Mouse (Mus musculus) cerebellum, postnatal 25 days (tissue): ENCODE data around the gene Cacna2d2.

Experiments used
- DNase-seq, 2 experiments: peaks; one replicate each; pipeline ENCODE4 v3.0.0; 2021; ENCODE audit warnings: mixed read lengths in 2 of 2

Cacna2d2 gene

GRCm38 (mm10) chr9:107541474-107542351, 142.3 kb downstream of the Cacna2d2 start, which contains the start of the genes Cyb561d2 and Nprl2:
Gene Cyb561d2, minus strand, starts transcription at chr9:107542193.
Gene Nprl2, plus strand, starts transcription at chr9:107542226.
- DNase-seq, result peak; percentile 94 to 95

- no peak for DNase-seq
These were observed 142.9 kb downstream of the Cacna2d2 start for GRCm38 (mm10) chr9:107542352-107542686.

- no peak for DNase-seq
These were observed 143.3 kb downstream of the Cacna2d2 start for GRCm38 (mm10) chr9:107542721-107543120.

- no peak for DNase-seq
These were observed 143.9 kb downstream of the Cacna2d2 start for GRCm38 (mm10) chr9:107543299-107543698.

- DNase-seq, result no peak
These were observed 144.8 kb downstream of the Cacna2d2 start for GRCm38 (mm10) chr9:107544196-107544700.

GRCm38 (mm10) chr9:107544729-107545128, 145.3 kb downstream of the Cacna2d2 start:
- no peak for DNase-seq

- DNase-seq, result peak; percentile 18 to 44
These were observed 145.8 kb downstream of the Cacna2d2 start for GRCm38 (mm10) chr9:107545199-107545598.

- DNase-seq, result peak; percentile 83 to 88
These were observed 146.2 kb downstream of the Cacna2d2 start for GRCm38 (mm10) chr9:107545602-107546001.

GRCm38 (mm10) chr9:107547026-107547425, 147.6 kb downstream of the Cacna2d2 start, which contains the start of gene Zmynd10:
Gene Zmynd10, plus strand, starts transcription at chr9:107547298.
- peak in 1 of 2 experiments; percentile 66 for DNase-seq

GRCm38 (mm10) chr9:107547957-107548356, 148.5 kb downstream of the Cacna2d2 start:
- no peak for DNase-seq

GRCm38 (mm10) chr9:107548820-107549219, 149.4 kb downstream of the Cacna2d2 start:
- no peak for DNase-seq

- no peak for DNase-seq
These were observed 150.1 kb downstream of the Cacna2d2 start for GRCm38 (mm10) chr9:107549297-107550074.

- no peak for DNase-seq
These were observed 151.2 kb downstream of the Cacna2d2 start for GRCm38 (mm10) chr9:107550491-107551116.

GRCm38 (mm10) chr9:107551117-107551889, 151.9 kb downstream of the Cacna2d2 start, which contains the start of gene Rassf1:
Gene Rassf1, plus strand, starts transcription at chr9:107551555.
- DNase-seq, result peak; percentile 48 to 61

GRCm38 (mm10) chr9:107551890-107552355, 152.5 kb downstream of the Cacna2d2 start:
- no peak for DNase-seq

GRCm38 (mm10) chr9:107552690-107553393, 153.4 kb downstream of the Cacna2d2 start:
- no peak for DNase-seq

GRCm38 (mm10) chr9:107553541-107554318, 154.3 kb downstream of the Cacna2d2 start:
- peak in 1 of 2 experiments; percentile 72 for DNase-seq

GRCm38 (mm10) chr9:107554319-107554825, 155.0 kb downstream of the Cacna2d2 start:
- peak; percentile 94 to 98 for DNase-seq

- DNase-seq, result no peak
These were observed 155.6 kb downstream of the Cacna2d2 start for GRCm38 (mm10) chr9:107555031-107555457.

- DNase-seq, result no peak
These were observed 156.3 kb downstream of the Cacna2d2 start for GRCm38 (mm10) chr9:107555701-107556100.
